Mouse (Mus musculus): Measurements from ENCODE around the gene Zbtb16. TPM values are rescaled to one million over a fixed set of nuclear protein-coding genes. Genes with fewer than 3 reads are reported as not detected.

Gene Zbtb16
- polyA plus RNA-seq, 1 experiment = 0.02 TPM

DNA sequence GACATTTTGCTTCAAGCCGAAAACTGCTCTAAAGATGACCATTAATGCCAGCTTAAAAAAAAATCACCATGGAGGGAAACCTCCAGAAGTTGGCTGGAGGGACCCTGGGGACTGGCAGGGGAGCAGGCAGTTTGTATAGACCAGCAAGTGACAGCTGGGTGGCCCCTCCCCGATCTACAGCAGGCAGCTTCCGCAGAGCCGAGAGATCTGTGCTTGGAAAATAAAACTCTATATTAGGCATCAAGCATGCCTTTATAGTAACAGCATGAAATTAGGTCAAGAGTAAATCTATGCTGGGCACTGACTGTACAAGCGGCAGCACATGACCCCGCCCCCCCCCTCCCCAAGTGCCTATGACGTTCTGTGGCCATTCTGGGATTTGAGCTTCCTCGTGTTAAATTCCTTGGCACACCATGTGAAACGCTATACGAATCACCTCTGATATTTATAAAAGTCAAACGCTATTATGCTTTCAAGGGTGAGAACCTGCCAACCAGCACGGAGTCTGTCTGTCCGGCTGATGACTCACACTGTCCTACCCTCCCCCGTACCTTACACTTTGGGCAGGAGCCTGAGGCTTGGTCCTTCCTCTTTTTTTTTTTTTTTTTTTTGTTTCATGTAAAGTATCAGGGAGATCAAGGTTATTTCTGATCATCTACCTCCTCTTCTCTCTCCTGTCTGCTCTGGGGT is 128.7 kb downstream of the Zbtb16 start:
- no peaks in the 10 kb centered on the region for H3K36me3 ChIP-seq (ENCODE audit: control insufficient read depth)
- no peak overlapping the region for H3K4me3 ChIP-seq (replicated peaks)
- H3K4me1 ChIP-seq (ENCODE audit: control insufficient read depth) = peaks cover 12% of the 10 kb centered on the region

GRCm38 (mm10) chr9:48701296-48701695 is 134.7 kb downstream of the Zbtb16 start:
- Histone ChIP-seq H3K4me1 (ENCODE audit: control insufficient read depth) (no peaks in the 10 kb centered on the region), H3K36me3 (ENCODE audit: control insufficient read depth) (no peaks in the 10 kb centered on the region), H3K27me3 (ENCODE audit: control insufficient read depth) (no peaks in the 10 kb centered on the region), H3K4me3 (replicated peaks) (no peak overlapping the region), H3K9me3 (ENCODE audit: control insufficient read depth, low read length) (no peaks in the 10 kb centered on the region)
- TF ChIP-seq TAL1 (IDR thresholded peaks at IDR 0.05; ENCODE audit: low read length) = no peak
- no peak for TF ChIP-seq GATA1 (IDR thresholded peaks at IDR 0.05; ENCODE audit: low read length)

More for the DNA sequence above, 128.7 kb downstream of the Zbtb16 start:
- Histone ChIP-seq H3K9me3 (ENCODE audit: control insufficient read depth, low read length) (no peaks in the 10 kb centered on the region), H3K27me3 (ENCODE audit: control insufficient read depth) (no peaks in the 10 kb centered on the region)
- no peak for TF ChIP-seq TAL1 (IDR thresholded peaks at IDR 0.05; ENCODE audit: low read length)
- TF ChIP-seq GATA1 (IDR thresholded peaks at IDR 0.05; ENCODE audit: low read length) = no peak

DNA sequence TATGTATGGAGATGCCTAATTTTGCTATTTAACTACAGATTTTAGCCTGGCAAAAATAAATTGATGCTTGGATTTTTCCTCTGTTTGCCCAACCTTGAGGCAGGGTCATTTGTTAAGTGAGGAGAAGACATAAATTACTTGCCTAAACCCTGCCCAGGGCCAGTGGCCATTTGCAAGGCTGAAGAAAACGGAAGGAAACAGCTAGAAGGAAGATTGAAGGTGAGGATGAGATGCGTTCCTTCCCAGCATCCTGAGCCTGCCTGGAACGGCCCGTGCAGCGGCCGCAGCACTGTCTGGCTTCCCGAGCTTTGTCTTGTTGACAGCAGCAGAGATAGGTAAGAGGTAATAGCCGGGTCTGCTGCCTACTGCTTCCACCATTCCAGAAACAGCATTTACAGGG is 135.2 kb downstream of the Zbtb16 start:
- Histone ChIP-seq H3K27me3 (ENCODE audit: control insufficient read depth) (no peaks in the 10 kb centered on the region), H3K4me1 (ENCODE audit: control insufficient read depth) (no peaks in the 10 kb centered on the region), H3K9me3 (ENCODE audit: control insufficient read depth, low read length) (no peaks in the 10 kb centered on the region), H3K36me3 (ENCODE audit: control insufficient read depth) (no peaks in the 10 kb centered on the region), H3K4me3 (replicated peaks) (no peak overlapping the region)
- no peak for TF ChIP-seq TAL1 (IDR thresholded peaks at IDR 0.05; ENCODE audit: low read length)
- TF ChIP-seq GATA1 (IDR thresholded peaks at IDR 0.05; ENCODE audit: low read length) = no peak

- no peaks in the 10 kb centered on the region for H3K4me1 ChIP-seq (ENCODE audit: control insufficient read depth)
- H3K9me3 ChIP-seq (ENCODE audit: control insufficient read depth, low read length) = no peaks in the 10 kb centered on the region
- no peaks in the 10 kb centered on the region for H3K36me3 ChIP-seq (ENCODE audit: control insufficient read depth)
- H3K4me3 ChIP-seq (replicated peaks) = no peak overlapping the region
- no peaks in the 10 kb centered on the region; the same call in 1 of the 2 replicates for H3K27me3 ChIP-seq (ENCODE audit: control insufficient read depth)
- TF ChIP-seq TAL1 (IDR thresholded peaks at IDR 0.05; ENCODE audit: low read length) (no peak), GATA1 (IDR thresholded peaks at IDR 0.05; ENCODE audit: low read length) (no peak)
Measured at GRCm38 (mm10) chr9:48697470-48697815, 138.6 kb downstream of the Zbtb16 start.

- H3K4me1 ChIP-seq (ENCODE audit: control insufficient read depth) = no peaks in the 10 kb centered on the region
- TF ChIP-seq TAL1 (IDR thresholded peaks at IDR 0.05; ENCODE audit: low read length) (no peak), GATA1 (IDR thresholded peaks at IDR 0.05; ENCODE audit: low read length) (no peak)
- H3K36me3 ChIP-seq (ENCODE audit: control insufficient read depth) = no peaks in the 10 kb centered on the region
- no peaks in the 10 kb centered on the region; the same call in 1 of the 2 replicates for H3K27me3 ChIP-seq (ENCODE audit: control insufficient read depth)
- no peaks in the 10 kb centered on the region for H3K9me3 ChIP-seq (ENCODE audit: control insufficient read depth, low read length)
- H3K4me3 ChIP-seq (replicated peaks) = no peak overlapping the region
Measured at GRCm38 (mm10) chr9:48696731-48697469, 139.1 kb downstream of the Zbtb16 start.

DNA sequence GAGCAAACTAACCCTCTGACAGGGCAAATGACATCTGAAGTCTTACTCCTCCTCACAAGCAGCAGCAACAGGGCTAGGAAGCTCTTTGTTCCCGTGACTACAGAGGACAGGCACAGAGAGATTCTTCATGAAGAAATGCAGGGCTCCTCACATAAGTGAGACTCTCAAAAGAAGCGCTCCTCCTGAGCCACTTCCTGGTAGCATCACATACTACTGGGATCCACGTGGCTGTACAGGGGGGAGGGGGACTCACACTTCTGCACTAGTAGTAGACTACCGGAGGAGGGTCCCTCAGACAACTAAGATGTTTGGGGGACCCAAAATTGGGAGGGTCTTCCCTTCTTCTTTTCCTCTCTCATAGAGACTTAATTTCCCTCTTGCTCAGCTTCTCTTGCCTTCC is 139.7 kb downstream of the Zbtb16 start:
- H3K36me3 ChIP-seq (ENCODE audit: control insufficient read depth) = no peaks in the 10 kb centered on the region
- no peaks in the 10 kb centered on the region for H3K9me3 ChIP-seq (ENCODE audit: control insufficient read depth, low read length)
- TF ChIP-seq TAL1 (IDR thresholded peaks at IDR 0.05; ENCODE audit: low read length) = no peak
- TF ChIP-seq GATA1 (IDR thresholded peaks at IDR 0.05; ENCODE audit: low read length) = no peak
- H3K27me3 ChIP-seq (ENCODE audit: control insufficient read depth) = no peaks in the 10 kb centered on the region; the same call in 1 of the 2 replicates
- no peak overlapping the region for H3K4me3 ChIP-seq (replicated peaks)
- no peaks in the 10 kb centered on the region for H3K4me1 ChIP-seq (ENCODE audit: control insufficient read depth)

DNA sequence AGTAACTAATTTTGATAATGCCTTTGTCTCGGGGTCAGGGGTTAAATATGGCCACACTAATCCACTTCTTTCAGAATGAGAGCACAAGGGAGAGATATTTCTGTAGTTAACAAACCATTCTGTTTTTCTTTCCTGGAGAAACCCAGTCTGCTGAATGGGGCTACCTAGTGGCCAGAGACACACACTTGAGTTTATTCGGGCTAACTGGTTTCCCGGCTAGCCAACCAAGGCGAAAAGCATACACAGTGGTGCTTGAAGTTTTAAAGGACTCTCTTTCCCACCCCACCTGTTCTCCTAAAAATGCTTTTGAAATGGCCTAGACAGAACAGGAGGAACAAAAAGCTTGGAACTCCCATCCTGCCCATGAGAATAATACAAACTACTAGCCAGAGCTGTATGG is 140.2 kb downstream of the Zbtb16 start:
- no peak overlapping the region for H3K4me3 ChIP-seq (replicated peaks)
- H3K4me1 ChIP-seq (ENCODE audit: control insufficient read depth) = no peaks in the 10 kb centered on the region
- no peaks in the 10 kb centered on the region; the same call in 1 of the 2 replicates for H3K27me3 ChIP-seq (ENCODE audit: control insufficient read depth)
- no peaks in the 10 kb centered on the region for H3K9me3 ChIP-seq (ENCODE audit: control insufficient read depth, low read length)
- TF ChIP-seq GATA1 (IDR thresholded peaks at IDR 0.05; ENCODE audit: low read length) (no peak), TAL1 (IDR thresholded peaks at IDR 0.05; ENCODE audit: low read length) (no peak)
- H3K36me3 ChIP-seq (ENCODE audit: control insufficient read depth) = no peaks in the 10 kb centered on the region

DNA sequence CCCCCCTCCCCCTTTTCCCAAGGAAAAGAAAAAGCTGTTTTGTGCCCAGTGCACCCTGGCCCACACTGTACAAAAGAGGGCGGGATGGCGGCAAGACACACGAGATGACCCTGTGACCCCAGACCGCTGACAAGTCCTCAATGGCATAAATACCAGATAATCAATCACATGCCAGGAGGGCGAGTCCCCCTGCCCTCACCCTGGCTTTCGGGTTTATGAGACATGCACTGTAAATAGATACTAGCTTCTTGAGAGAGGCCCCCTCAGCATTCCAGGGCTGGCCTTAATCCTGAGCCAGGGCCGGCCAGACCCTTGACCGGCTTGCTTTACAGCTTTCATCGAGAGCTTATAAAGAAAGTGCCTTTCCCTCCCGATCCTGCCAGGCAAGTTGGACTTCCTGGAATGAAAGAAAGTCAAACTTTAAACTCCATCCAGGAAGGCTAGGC is 141.4 kb downstream of the Zbtb16 start:
- TF ChIP-seq GATA1 (IDR thresholded peaks at IDR 0.05; ENCODE audit: low read length) (no peak), TAL1 (IDR thresholded peaks at IDR 0.05; ENCODE audit: low read length) (no peak)
- Histone ChIP-seq H3K27me3 (ENCODE audit: control insufficient read depth) (no peaks in the 10 kb centered on the region; the same call in 1 of the 2 replicates), H3K9me3 (ENCODE audit: control insufficient read depth, low read length) (no peaks in the 10 kb centered on the region), H3K4me3 (replicated peaks) (no peak overlapping the region), H3K4me1 (ENCODE audit: control insufficient read depth) (no peaks in the 10 kb centered on the region), H3K36me3 (ENCODE audit: control insufficient read depth) (no peaks in the 10 kb centered on the region)

- TF ChIP-seq TAL1 (IDR thresholded peaks at IDR 0.05; ENCODE audit: low read length) (no peak), GATA1 (IDR thresholded peaks at IDR 0.05; ENCODE audit: low read length) (no peak)
- Histone ChIP-seq H3K4me1 (ENCODE audit: control insufficient read depth) (peaks cover 9% of the 10 kb centered on the region), H3K4me3 (replicated peaks) (no peak overlapping the region), H3K27me3 (ENCODE audit: control insufficient read depth) (no peaks in the 10 kb centered on the region; the same call in 1 of the 2 replicates), H3K36me3 (ENCODE audit: control insufficient read depth) (no peaks in the 10 kb centered on the region), H3K9me3 (ENCODE audit: control insufficient read depth, low read length) (no peaks in the 10 kb centered on the region)
Measured at GRCm38 (mm10) chr9:48693696-48694095, 142.3 kb downstream of the Zbtb16 start.
